Mouse (Mus musculus): Measurements from ENCODE around the gene Hdac7. TPM values are rescaled to one million over a fixed set of nuclear protein-coding genes. Genes with fewer than 3 reads are reported as not detected.

Hdac7 gene
- polyA plus RNA-seq, 1 experiment from 2014 or later, result 29.9 TPM

GRCm38 (mm10) chr15:97766594-97767279, 77.6 kb downstream of the Hdac7 start:
- H3K9ac ChIP-seq (replicated peaks), result peak overlapping the region; percentile 59
- H3K9me3 ChIP-seq, result no peaks in the 10 kb centered on the region
- no peak overlapping the region for H3K27ac ChIP-seq (replicated peaks)
- no peak for ATAC-seq (ENCODE audit: low FRiP score, low read depth)
- H3K27me3 ChIP-seq, result peaks cover 77% of the 10 kb centered on the region
- peaks cover 36% of the 10 kb centered on the region for H3K4me1 ChIP-seq
- no peaks in the 10 kb centered on the region for H3K36me3 ChIP-seq
- 5% methylated on average over 23 of the region's 23 CpGs for WGBS
- H3K4me3 ChIP-seq, result peak overlapping the region; percentile 48
- peak overlapping the region; percentile 91 for H3K4me2 ChIP-seq (replicated peaks)

DNA sequence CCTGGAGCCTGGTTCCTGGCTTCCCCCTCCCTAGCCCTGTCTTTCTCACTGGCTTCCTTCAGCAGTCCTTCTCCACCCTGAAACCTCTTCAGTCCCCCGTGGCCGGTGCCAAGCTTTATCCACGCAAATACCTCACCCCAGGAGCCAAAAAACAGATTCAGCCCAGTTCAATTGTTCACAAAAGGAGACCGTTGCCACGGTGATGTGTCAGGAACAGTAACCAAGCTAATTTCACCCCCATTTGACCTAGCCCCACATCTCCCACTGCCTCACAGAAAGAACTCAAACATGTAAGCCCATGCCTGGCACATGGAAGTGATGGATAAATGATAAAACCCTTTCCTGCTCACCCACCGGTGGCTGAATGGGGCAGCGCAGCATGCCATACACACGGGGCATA, 78.1 kb downstream of the Hdac7 start:
- no peak overlapping the region for H3K27ac ChIP-seq (replicated peaks)
- H3K9me3 ChIP-seq, result no peaks in the 10 kb centered on the region
- peaks cover 72% of the 10 kb centered on the region for H3K27me3 ChIP-seq
- WGBS, result 6% methylated on average over 8 of the region's 8 CpGs
- no peak; the same call in 1 of the 2 replicates for ATAC-seq (ENCODE audit: low FRiP score, low read depth)
- H3K4me3 ChIP-seq, result peak overlapping the region; percentile 48
- H3K9ac ChIP-seq (replicated peaks), result 0 out of 2 replicates have a peak overlapping the region, but pooled peaks have one; percentile 1
- peaks cover 36% of the 10 kb centered on the region for H3K4me1 ChIP-seq
- H3K4me2 ChIP-seq (replicated peaks), result peak overlapping the region; percentile 91
- no peaks in the 10 kb centered on the region for H3K36me3 ChIP-seq

DNA sequence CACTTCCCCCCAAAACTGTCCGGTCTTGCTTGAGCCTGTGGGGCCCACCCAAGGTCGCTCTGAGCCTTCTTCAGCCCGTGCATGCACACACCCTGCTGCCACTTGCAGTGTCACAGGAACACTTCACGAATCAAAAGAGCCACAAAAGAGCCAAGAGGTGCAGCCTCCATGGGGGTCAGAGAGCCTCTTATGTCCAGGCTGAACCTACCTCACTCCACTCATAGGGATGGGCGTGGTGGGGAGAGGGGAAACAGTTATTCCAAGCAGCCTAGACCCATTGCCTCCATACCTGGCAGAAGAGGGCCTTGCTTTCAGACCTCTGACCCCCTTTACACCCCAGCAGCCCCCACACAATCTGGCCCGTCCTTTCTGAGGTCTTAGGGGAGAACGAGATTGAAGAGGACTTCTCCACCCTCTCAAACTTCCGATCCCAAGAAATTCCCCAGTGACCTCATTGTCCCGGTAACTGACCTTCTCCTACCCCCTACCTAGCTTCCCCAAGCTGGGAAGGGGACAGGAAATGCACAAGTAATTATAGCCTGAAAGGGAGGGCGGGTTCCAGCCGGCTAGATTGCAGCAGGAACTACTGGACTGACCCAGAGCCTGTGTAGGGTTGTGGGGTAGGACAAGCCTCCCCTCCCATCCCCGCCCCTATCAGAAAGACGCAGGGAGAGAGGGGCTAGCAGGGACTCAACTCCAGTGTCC, 79.1 kb downstream of the Hdac7 start:
- Histone ChIP-seq H3K27me3 (peaks cover 68% of the 10 kb centered on the region), H3K9ac (replicated peaks) (no peak overlapping the region), H3K4me3 (no peak overlapping the region), H3K9me3 (no peaks in the 10 kb centered on the region), H3K27ac (replicated peaks) (no peak overlapping the region), H3K36me3 (no peaks in the 10 kb centered on the region), H3K4me1 (peaks cover 36% of the 10 kb centered on the region), H3K4me2 (replicated peaks) (peak overlapping the region; percentile 91; the same call in 1 of the 2 replicates)
- 34% methylated on average over 13 of the region's 13 CpGs for WGBS
- ATAC-seq (ENCODE audit: low FRiP score, low read depth), result no peak

DNA sequence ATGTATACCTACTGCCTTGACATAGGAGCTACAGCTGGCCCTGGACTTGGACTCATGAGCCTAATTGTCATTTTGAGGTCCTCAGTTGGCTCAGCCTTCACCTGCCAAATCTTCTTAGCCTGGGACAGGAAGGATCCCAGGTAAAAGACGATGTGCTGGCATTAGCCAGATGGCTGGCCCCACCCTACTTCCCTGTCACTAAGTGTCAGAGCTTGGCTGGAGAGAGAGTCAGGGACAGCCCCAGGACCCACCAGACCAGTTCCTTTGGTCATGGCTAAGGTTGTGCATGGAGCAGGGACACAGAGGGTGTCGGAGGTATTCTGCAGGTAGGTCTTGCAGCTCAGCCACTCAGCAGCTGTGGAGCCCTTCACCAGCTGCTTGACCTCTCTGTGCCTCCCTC, 79.8 kb downstream of the Hdac7 start:
- no peak overlapping the region for H3K27ac ChIP-seq (replicated peaks)
- 83% methylated on average over 2 of the region's 2 CpGs for WGBS
- H3K36me3 ChIP-seq, result no peaks in the 10 kb centered on the region
- no peak overlapping the region for H3K4me2 ChIP-seq (replicated peaks)
- H3K9ac ChIP-seq (replicated peaks), result no peak overlapping the region
- H3K9me3 ChIP-seq, result no peaks in the 10 kb centered on the region
- peaks cover 65% of the 10 kb centered on the region for H3K27me3 ChIP-seq
- H3K4me1 ChIP-seq, result peaks cover 36% of the 10 kb centered on the region
- ATAC-seq (ENCODE audit: low FRiP score, low read depth), result no peak
- no peak overlapping the region for H3K4me3 ChIP-seq

DNA sequence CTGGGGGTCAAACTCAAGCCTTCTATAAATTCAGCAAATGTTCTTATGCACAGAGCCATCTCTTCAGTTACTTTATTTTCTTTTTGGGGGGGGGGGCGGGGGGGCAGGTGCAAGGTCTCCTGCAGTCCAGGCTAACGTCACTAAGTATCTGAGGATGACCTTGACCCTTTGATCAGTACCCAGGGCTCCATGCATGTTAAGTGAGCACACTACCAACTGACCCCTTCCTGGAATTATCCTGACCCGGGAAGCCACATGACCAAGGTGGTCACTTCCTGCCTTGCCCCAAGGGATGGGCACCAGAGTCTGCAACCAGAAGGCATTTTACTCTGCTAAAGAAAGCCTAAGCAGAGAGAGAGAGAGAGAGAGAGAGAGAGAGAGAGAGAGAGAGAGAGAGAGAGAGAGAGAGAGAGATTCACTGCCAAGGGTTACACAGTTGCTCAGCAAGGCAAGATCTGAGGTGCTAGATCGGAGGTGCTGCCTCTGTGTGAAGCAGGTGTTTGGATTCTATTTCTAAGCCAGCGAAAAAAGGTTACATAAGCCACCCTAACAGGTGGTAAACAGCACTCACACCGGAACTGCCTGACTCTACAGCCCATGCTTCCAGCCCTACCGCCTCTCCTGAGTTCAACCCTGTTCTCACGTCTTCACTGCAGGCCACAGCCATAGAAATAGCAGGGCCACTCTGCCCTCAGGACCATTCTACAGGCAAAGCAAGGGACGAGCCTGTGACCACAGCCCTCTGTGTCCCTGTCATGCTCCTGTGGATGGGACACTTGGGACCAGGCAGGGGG, 80.8 kb downstream of the Hdac7 start:
- Histone ChIP-seq H3K9ac (replicated peaks) (no peak overlapping the region), H3K36me3 (no peaks in the 10 kb centered on the region), H3K4me2 (replicated peaks) (no peak overlapping the region), H3K4me3 (no peak overlapping the region), H3K27me3 (peaks cover 54% of the 10 kb centered on the region), H3K9me3 (no peaks in the 10 kb centered on the region), H3K4me1 (peaks cover 33% of the 10 kb centered on the region), H3K27ac (replicated peaks) (no peak overlapping the region)
- ATAC-seq (ENCODE audit: low FRiP score, low read depth), result no peak
- WGBS, result 68% methylated on average over 9 of the region's 9 CpGs

DNA sequence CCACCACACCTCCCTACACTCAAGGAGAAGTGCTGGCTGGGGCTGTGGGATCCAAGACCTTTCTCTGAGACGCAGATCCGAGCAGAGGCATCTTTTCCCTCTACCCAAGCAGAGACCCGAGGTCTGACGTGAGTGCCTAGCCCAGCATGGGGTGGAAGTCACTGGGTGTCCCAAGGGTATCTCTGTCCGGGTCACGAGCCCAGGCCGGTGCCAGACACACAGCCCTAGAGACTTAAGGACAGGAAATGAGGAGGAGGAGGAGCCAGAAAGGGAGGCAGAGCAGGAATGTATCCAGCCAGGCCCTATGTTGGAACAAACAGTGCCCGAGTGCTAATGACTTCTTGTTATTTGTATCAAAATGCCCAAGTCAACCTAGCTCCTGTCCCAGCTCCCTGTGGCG, 81.6 kb downstream of the Hdac7 start:
- H3K27me3 ChIP-seq, result peaks cover 47% of the 10 kb centered on the region
- H3K4me2 ChIP-seq (replicated peaks), result no peak overlapping the region
- peaks cover 26% of the 10 kb centered on the region for H3K4me1 ChIP-seq
- no peak overlapping the region for H3K4me3 ChIP-seq
- no peak overlapping the region for H3K9ac ChIP-seq (replicated peaks)
- H3K9me3 ChIP-seq, result no peaks in the 10 kb centered on the region
- no peak overlapping the region for H3K27ac ChIP-seq (replicated peaks)
- no peak for ATAC-seq (ENCODE audit: low FRiP score, low read depth)
- 77% methylated on average over 9 of the region's 9 CpGs for WGBS
- no peaks in the 10 kb centered on the region for H3K36me3 ChIP-seq

DNA sequence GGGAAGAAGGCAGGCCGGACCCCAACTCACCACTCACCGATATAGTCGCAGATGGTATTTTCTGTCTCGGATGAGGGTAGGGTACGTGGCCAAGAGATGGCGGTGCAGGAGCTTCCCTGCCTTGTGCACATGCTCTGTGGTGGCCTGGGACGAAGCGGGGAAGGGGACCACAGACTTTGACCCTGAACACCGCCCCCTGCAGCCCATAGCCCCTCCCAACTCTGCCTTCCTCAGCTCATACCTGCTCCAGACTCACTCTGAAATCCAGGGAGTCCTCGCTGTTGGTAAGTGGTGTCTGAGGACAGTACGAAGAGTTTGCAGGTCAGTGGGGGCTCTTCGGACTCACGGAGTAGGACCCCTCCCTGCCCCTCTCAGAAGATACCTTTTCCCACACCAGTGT, 82.9 kb downstream of the Hdac7 start:
- Histone ChIP-seq H3K4me2 (replicated peaks) (no peak overlapping the region), H3K4me3 (no peak overlapping the region), H3K27ac (replicated peaks) (no peak overlapping the region), H3K9ac (replicated peaks) (no peak overlapping the region), H3K9me3 (no peaks in the 10 kb centered on the region), H3K4me1 (peaks cover 13% of the 10 kb centered on the region), H3K27me3 (peaks cover 34% of the 10 kb centered on the region), H3K36me3 (no peaks in the 10 kb centered on the region)
- WGBS, result 40% methylated on average over 13 of the region's 13 CpGs
- ATAC-seq (ENCODE audit: low FRiP score, low read depth), result no peak

DNA sequence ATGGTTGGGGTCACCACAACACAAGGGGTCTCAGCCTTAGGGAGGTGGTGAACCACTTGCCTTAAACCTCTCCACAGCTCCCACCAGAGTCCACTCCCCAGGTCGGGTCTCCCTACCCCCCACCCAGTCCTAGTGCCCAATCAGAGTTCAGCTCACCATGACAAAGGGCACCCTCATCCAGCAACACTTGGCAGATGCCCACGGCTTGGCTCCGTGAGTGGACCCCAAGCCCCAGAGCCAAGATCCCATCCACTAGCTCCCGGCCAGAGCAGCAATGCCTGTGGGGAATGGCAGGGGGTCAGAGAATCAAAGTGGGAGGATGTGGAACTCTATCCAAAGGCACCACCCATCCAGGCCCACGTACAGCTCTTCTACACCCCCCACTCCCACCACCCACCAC, 83.3 kb downstream of the Hdac7 start:
- no peak for ATAC-seq (ENCODE audit: low FRiP score, low read depth)
- Histone ChIP-seq H3K4me3 (no peak overlapping the region), H3K9ac (replicated peaks) (no peak overlapping the region), H3K4me2 (replicated peaks) (no peak overlapping the region), H3K27me3 (peaks cover 29% of the 10 kb centered on the region), H3K36me3 (no peaks in the 10 kb centered on the region), H3K27ac (replicated peaks) (no peak overlapping the region), H3K9me3 (no peaks in the 10 kb centered on the region), H3K4me1 (peaks cover 8% of the 10 kb centered on the region)
- WGBS, result 78% methylated on average over 5 of the region's 5 CpGs

DNA sequence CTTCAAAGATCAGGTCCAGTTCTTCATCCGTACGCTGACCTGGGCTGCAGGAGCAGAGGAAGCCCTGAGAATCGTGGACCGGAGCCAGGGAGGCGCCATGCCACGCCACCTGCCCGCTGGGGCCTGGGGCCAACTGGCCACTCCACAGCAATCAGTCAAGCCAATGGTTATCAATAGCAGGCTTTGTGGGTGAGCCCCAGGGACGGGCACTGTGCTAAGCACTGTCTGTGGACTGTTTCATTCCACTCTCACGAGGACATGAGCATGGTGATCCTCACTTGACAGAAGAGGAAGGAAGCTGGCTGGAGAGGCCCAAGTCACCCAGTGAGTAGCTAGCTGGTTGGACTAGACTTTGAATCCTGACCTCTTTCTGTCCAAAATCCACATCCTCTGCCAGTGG, 84.3 kb downstream of the Hdac7 start:
- no peaks in the 10 kb centered on the region for H3K4me1 ChIP-seq
- no peak overlapping the region for H3K4me3 ChIP-seq
- H3K4me2 ChIP-seq (replicated peaks), result no peak overlapping the region
- H3K27ac ChIP-seq (replicated peaks), result no peak overlapping the region
- 92% methylated on average over 9 of the region's 9 CpGs for WGBS
- no peak for ATAC-seq (ENCODE audit: low FRiP score, low read depth)
- no peaks in the 10 kb centered on the region for H3K9me3 ChIP-seq
- no peaks in the 10 kb centered on the region for H3K36me3 ChIP-seq
- H3K9ac ChIP-seq (replicated peaks), result no peak overlapping the region
- peaks cover 20% of the 10 kb centered on the region for H3K27me3 ChIP-seq

DNA sequence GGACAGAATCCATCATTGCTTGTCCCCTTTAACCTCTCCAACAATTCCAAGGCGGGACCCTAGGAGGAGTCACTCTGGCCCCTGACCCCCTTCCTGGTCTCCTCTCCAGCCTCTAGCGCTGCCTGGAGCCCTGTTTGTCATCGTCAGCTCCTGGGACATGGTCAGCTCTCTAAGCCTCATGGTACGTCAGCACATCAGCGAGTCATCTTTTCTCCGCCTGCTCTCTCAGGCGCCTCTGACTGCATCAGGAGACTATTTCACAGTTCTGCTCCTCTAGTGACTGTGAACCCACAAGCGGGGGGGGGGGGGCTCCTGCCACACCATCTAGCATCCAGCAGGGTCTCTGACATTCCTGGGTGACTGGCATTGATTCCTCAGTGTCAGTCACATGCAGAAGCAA, 88.9 kb downstream of the Hdac7 start:
- 58% methylated on average over 8 of the region's 8 CpGs for WGBS
- ATAC-seq (ENCODE audit: low FRiP score, low read depth), result no peak
- Histone ChIP-seq H3K4me2 (replicated peaks) (no peak overlapping the region), H3K27ac (replicated peaks) (no peak overlapping the region), H3K9ac (replicated peaks) (no peak overlapping the region), H3K27me3 (0 out of 2 replicates have a peak, but pooled peaks cover 4% of the 10 kb centered on the region), H3K36me3 (no peaks in the 10 kb centered on the region), H3K4me1 (peaks cover 7% of the 10 kb centered on the region; the same call in 1 of the 2 replicates), H3K4me3 (no peak overlapping the region), H3K9me3 (no peaks in the 10 kb centered on the region)

DNA sequence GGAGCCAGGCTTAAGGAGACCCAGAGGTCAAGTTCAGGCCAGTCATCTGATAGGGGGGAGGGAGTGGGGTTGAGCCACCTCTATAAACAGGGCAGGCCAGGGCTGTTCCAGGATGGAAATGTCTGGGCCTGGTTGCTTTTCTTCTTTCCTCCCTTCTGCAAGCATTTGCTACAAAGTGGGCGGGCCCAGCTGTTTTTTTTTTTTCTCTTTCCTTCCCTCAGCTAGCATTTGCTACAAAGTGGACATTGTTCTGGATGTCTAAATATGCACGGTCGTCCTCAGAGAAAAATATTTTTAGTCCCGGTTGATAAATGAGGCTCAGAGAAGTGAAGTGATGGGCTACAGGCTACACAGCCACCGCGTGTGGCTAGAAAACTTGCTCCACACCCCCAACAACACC, 89.8 kb downstream of the Hdac7 start:
- H3K27ac ChIP-seq (replicated peaks), result no peak overlapping the region
- peaks cover 11% of the 10 kb centered on the region; the same call in 1 of the 2 replicates for H3K4me1 ChIP-seq
- no peak overlapping the region for H3K4me3 ChIP-seq
- no peak for ATAC-seq (ENCODE audit: low FRiP score, low read depth)
- no peaks in the 10 kb centered on the region for H3K9me3 ChIP-seq
- WGBS, result 82% methylated on average over 6 of the region's 6 CpGs
- peaks cover 7% of the 10 kb centered on the region; the same call in 1 of the 2 replicates for H3K27me3 ChIP-seq
- no peaks in the 10 kb centered on the region for H3K36me3 ChIP-seq
- H3K9ac ChIP-seq (replicated peaks), result no peak overlapping the region
- H3K4me2 ChIP-seq (replicated peaks), result no peak overlapping the region

DNA sequence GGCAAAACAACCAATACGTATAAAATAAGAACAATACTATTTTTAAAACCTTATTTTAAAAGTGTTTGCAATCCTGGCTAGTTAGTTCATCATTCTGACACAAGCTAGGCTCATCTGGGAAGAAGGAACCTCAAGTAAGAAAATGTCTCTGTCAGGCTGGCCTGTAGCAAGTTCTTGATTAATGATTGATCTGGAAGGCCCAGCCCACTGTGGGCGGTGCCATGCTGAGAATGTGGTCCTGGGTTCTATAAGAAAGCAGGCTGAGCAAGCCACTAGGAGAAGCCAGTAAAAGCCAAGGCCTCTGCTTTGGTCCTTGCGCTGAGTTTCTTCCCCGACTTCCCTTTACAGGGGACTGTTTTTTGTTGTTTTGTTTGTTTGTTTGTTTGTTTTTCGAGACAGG, 91.8 kb downstream of the Hdac7 start:
- H3K9me3 ChIP-seq, result no peaks in the 10 kb centered on the region
- no peaks in the 10 kb centered on the region for H3K36me3 ChIP-seq
- peaks cover 10% of the 10 kb centered on the region; the same call in 1 of the 2 replicates for H3K27me3 ChIP-seq
- ATAC-seq (ENCODE audit: low FRiP score, low read depth), result no peak
- no peak overlapping the region for H3K9ac ChIP-seq (replicated peaks)
- no peak overlapping the region for H3K4me2 ChIP-seq (replicated peaks)
- peaks cover 19% of the 10 kb centered on the region for H3K4me1 ChIP-seq
- 94% methylated on average over 5 of the region's 5 CpGs for WGBS
- H3K27ac ChIP-seq (replicated peaks), result no peak overlapping the region
- H3K4me3 ChIP-seq, result no peak overlapping the region

Data from midbrain, embryonic 12.5 days (tissue).